In genomic region chr1:39615526-39615925, GRCm38 (mm10) we compare ENCODE assay signal across 9 mouse cellular contexts. TPM values are rescaled to one million over a fixed set of nuclear protein-coding genes. Genes with fewer than 3 reads are reported as not detected.
"Had no signal": no experiment of that assay in that cellular context is flagged by ENCODE, and none has a peak within 500 bp of the region (broad histone marks: within the 10 kb centered on the region; RNA-seq: fewer than 3 reads in every experiment).

No protein-coding gene starts in this region.

- H3K4me3 ChIP-seq: lung, embryonic 15.5 days; midbrain, embryonic 13.5 days; midbrain, embryonic 15.5 days; neural tube, embryonic 12.5 days had no signal

- H3K4me1 ChIP-seq: lung, embryonic 15.5 days; midbrain, embryonic 15.5 days had no signal

- H3K27ac ChIP-seq: lung, embryonic 15.5 days; midbrain, embryonic 13.5 days; midbrain, embryonic 15.5 days; neural tube, embryonic 12.5 days had no signal

- H3K9me3 ChIP-seq: lung, embryonic 15.5 days; midbrain, embryonic 13.5 days; midbrain, embryonic 15.5 days; neural tube, embryonic 12.5 days had no signal

- ATAC-seq: lung, postnatal 0 days; midbrain, embryonic 13.5 days; midbrain, embryonic 15.5 days had no signal

- DNase-seq: thymus, adult 18-20 months had no signal

- H3K36me3 ChIP-seq: lung, embryonic 15.5 days; midbrain, embryonic 15.5 days; neural tube, embryonic 12.5 days had no signal

- H3K27me3 ChIP-seq: lung, embryonic 15.5 days; midbrain, embryonic 13.5 days; midbrain, embryonic 15.5 days; neural tube, embryonic 12.5 days had no signal

- H3K9ac ChIP-seq: lung, embryonic 15.5 days; midbrain, embryonic 13.5 days; midbrain, embryonic 15.5 days; neural tube, embryonic 12.5 days had no signal

- H3K4me2 ChIP-seq: midbrain, embryonic 11.5 days; midbrain, embryonic 13.5 days; midbrain, embryonic 15.5 days; neural tube, embryonic 12.5 days had no signal

RNA-seq across cellular contexts. Expression of gene Creg2, which starts 35.7 kb away (rescaled TPM):
- total RNA-seq: megakaryocyte progenitor cell, adult 5-6 weeks had no signal
- polyA plus RNA-seq: liver, embryonic 16.5 days had no signal
